Mouse (Mus musculus) liver, embryonic 13.5 days (tissue): Measurements from ENCODE around the gene Lipe. TPM values are rescaled to one million over a fixed set of nuclear protein-coding genes. Genes with fewer than 3 reads are reported as not detected.

Source experiments
- ATAC-seq: fragments of 200-750 bp; cut with Nextera tagmentation; 2 replicates; pipeline ENCODE4 v1.8.0; 2017; ENCODE audit warnings: low read depth, mild to moderate bottlenecking, moderate number of reproducible peaks, moderate library complexity
- DNase-seq: peaks from one replicate; pipeline ENCODE4 v3.0.0; 2022
- H3K27ac ChIP-seq: fragments of 300-500 bp; sonication (generic); 2 replicates; pipeline ENCODE4 v1.5.1; 2015; ENCODE audit warnings: moderate library complexity, mild to moderate bottlenecking, inconsistent platforms
- H3K27me3 ChIP-seq: fragments of 300-500 bp; sonication (generic); 2 replicates; pipeline ENCODE4 v1.6.1; 2015; ENCODE audit warnings: mild to moderate bottlenecking, inconsistent platforms
- H3K36me3 ChIP-seq: fragments of 300-500 bp; sonication (generic); 2 replicates; pipeline ENCODE4 v1.6.1; 2015; ENCODE audit warnings: mild to moderate bottlenecking, inconsistent platforms
- H3K4me1 ChIP-seq: fragments of 300-500 bp; sonication (generic); replicated peaks from 2 replicates; pipeline ENCODE4 v1.6.1; 2015; ENCODE audit warnings: inconsistent platforms
- H3K4me2 ChIP-seq: fragments of 300-500 bp; sonication (generic); 2 replicates; pipeline ENCODE4 v1.6.1; 2015; ENCODE audit warnings: inconsistent platforms, mild to moderate bottlenecking, moderate library complexity
- H3K4me3 ChIP-seq: fragments of 300-500 bp; sonication (generic); replicated peaks from 2 replicates; pipeline ENCODE4 v1.5.1; 2015; ENCODE audit warnings: mild to moderate bottlenecking, inconsistent platforms
- H3K9ac ChIP-seq: fragments of 300-500 bp; sonication (generic); 2 replicates; pipeline ENCODE4 v1.6.1; 2015; ENCODE audit warnings: mild to moderate bottlenecking, inconsistent platforms
- H3K9me3 ChIP-seq: fragments of 300-500 bp; sonication (generic); replicated peaks from 2 replicates; pipeline ENCODE4 v1.6.1; 2016; ENCODE audit warnings: inconsistent platforms
- WGBS: fragments of 180-500 bp; shearing (Covaris S2); methylation state at CpG from one replicate; pipeline ENCODE4 v1.1.7; 2015; ENCODE audit not compliant: insufficient replicate concordance; 5-methylcytosine and 5-hydroxymethylcytosine counted together
- polyA plus RNA-seq: library from polyadenylated mRNA; unstranded; fragments of >200 nt; fragmentation: Nextera tagmentation; extraction: Ambion mirVana; gene quantifications from 2 replicates; pipeline ENCODE4 v1.2.1, GENCODE M21; 2015

The Lipe gene
- polyA plus RNA-seq, 1 experiment from 2014 or later, result 2.4 TPM

GRCm38 (mm10) chr7:25339329-25339728 is 59.2 kb downstream of the Lipe start:
- no peak overlapping the region for H3K4me3 ChIP-seq
- no peak overlapping the region for H3K27ac ChIP-seq
- no peak overlapping the region for H3K4me2 ChIP-seq
- H3K36me3 ChIP-seq, result no peaks in the 10 kb centered on the region
- DNase-seq (no peak), ATAC-seq (no peak)
- no peak overlapping the region for H3K9ac ChIP-seq
- no peaks in the 10 kb centered on the region for H3K4me1 ChIP-seq
- no peaks in the 10 kb centered on the region for H3K27me3 ChIP-seq
- 71% methylated on average over 9 of the region's 9 CpGs for WGBS
- no peaks in the 10 kb centered on the region for H3K9me3 ChIP-seq

- Histone ChIP-seq H3K4me3 (no peak overlapping the region), H3K36me3 (no peaks in the 10 kb centered on the region), H3K9ac (no peak overlapping the region), H3K27me3 (no peaks in the 10 kb centered on the region), H3K27ac (no peak overlapping the region), H3K4me1 (no peaks in the 10 kb centered on the region), H3K9me3 (no peaks in the 10 kb centered on the region), H3K4me2 (no peak overlapping the region)
- DNase-seq (no peak), ATAC-seq (no peak; the same call in 1 of the 2 replicates)
- WGBS, result 75% methylated on average over 12 of the region's 12 CpGs
Observed at GRCm38 (mm10) chr7:25334472-25334871, 64.0 kb downstream of the Lipe start.

- WGBS, result 40% methylated on average over 16 of the region's 16 CpGs
- no peaks in the 10 kb centered on the region for H3K27me3 ChIP-seq
- no peak overlapping the region for H3K4me2 ChIP-seq
- DNase-seq (peak; percentile 53), ATAC-seq (0 out of 2 replicates have a peak, but pooled peaks have one; percentile 41)
- H3K36me3 ChIP-seq, result no peaks in the 10 kb centered on the region
- no peaks in the 10 kb centered on the region for H3K4me1 ChIP-seq
- H3K9ac ChIP-seq, result no peak overlapping the region
- no peak overlapping the region for H3K4me3 ChIP-seq
- H3K27ac ChIP-seq, result no peak overlapping the region
- no peaks in the 10 kb centered on the region for H3K9me3 ChIP-seq
Observed at GRCm38 (mm10) chr7:25333596-25334307, 64.8 kb downstream of the Lipe start.

Other genes starting within 250 kb of the Lipe start
- gene Pou2f2, start 219.0 kb downstream of the Lipe start, polyA plus RNA-seq, result 1.5 and 1.6 TPM in 2 replicates
- gene Dedd2, start 178.1 kb downstream of the Lipe start, polyA plus RNA-seq, result 27.0 and 27.6 TPM in 2 replicates
- 2.0 and 2.1 TPM in 2 replicates for gene Zfp526, start 177.3 kb downstream of the Lipe start, polyA plus RNA-seq
- 6.2 and 6.3 TPM in 2 replicates for gene Gsk3a, start 160.9 kb downstream of the Lipe start, polyA plus RNA-seq
- 4.3 TPM in 2 replicates for gene Erf, start 147.9 kb downstream of the Lipe start, polyA plus RNA-seq
- gene Cic, start 131.0 kb downstream of the Lipe start, polyA plus RNA-seq, result 9.7 and 10.4 TPM in 2 replicates
- 29.3 and 31.6 TPM in 2 replicates for gene Pafah1b3, start 100.7 kb downstream of the Lipe start, polyA plus RNA-seq
- gene Prr19, start 97.3 kb downstream of the Lipe start, polyA plus RNA-seq, result not detected in 2 replicates
- gene Tmem145, start 92.6 kb downstream of the Lipe start, polyA plus RNA-seq, result 0.10 TPM in 1 of 2 replicates, not detected in the other
- 1.0 and 1.2 TPM in 2 replicates for gene Megf8, start 81.5 kb downstream of the Lipe start, polyA plus RNA-seq
- gene Cnfn, start 29.0 kb downstream of the Lipe start, polyA plus RNA-seq, result 0.15 TPM in 1 of 2 replicates, not detected in the other
- not detected in 2 replicates for gene Cxcl17, start 14.2 kb upstream of the Lipe start, polyA plus RNA-seq
- gene Ceacam1, start 78.9 kb upstream of the Lipe start, polyA plus RNA-seq, result 1.7 and 2.5 TPM in 2 replicates
- gene Ceacam2, start 141.1 kb upstream of the Lipe start, polyA plus RNA-seq, result 0.03 TPM in 1 of 2 replicates, not detected in the other
- gene Erich4, start 217.2 kb upstream of the Lipe start, polyA plus RNA-seq, result 0.32 TPM in 2 replicates
- 10.4 and 11.3 TPM in 2 replicates for gene Dmac2, start 220.7 kb upstream of the Lipe start, polyA plus RNA-seq
- 2.1 and 2.2 TPM in 2 replicates for gene B3gnt8, start 227.9 kb upstream of the Lipe start, polyA plus RNA-seq